Mouse (Mus musculus): ENCODE measurements at regions not wholly inside any gene's neighbourhood (a gene's known extent, or its start where the extent isn't known, plus 50 kb on each side); places are given as distances from the start of the nearest gene placed in this dataset.
"Not testable (repeated sequence)": the region's sequence is repeated elsewhere in the genome, so short reads cannot be mapped to it uniquely, and the experiment has no call there.

DNA sequence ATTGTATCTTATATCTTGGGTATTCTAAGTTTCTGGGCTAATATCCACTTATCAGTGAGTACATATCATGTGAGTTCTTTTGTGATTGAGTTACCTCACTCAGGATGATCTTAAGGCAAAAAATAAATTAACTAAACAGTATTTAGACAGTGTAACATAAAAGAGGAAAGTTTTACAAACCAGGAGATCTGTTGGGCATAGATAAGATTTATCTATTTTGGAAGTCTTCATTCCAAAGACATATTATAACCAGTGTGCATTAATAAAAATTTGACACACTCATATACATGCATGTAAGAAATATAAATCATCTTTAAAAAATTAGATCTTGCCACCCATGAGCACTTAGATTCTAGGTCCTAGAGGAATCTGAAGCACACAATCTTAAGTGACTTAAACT is 343.9 kb upstream of the Fam174a start:
- Histone ChIP-seq H3K9me3 (ENCODE audit: control insufficient read depth, low read length) (no peaks in the 10 kb centered on the region), H3K4me2 (replicated peaks) (no peak overlapping the region), H3K4me3 (replicated peaks; ENCODE audit: low read length) (no peak overlapping the region), H3K27me3 (ENCODE audit: control insufficient read depth, insufficient read depth, low read length) (no peaks in the 10 kb centered on the region), H3K4me1 (replicated peaks; ENCODE audit: control insufficient read depth, insufficient read depth, low read length) (no peaks in the 10 kb centered on the region), H3K27ac (no peak overlapping the region), H3K9ac (no peak overlapping the region), H3K36me3 (replicated peaks; ENCODE audit: control insufficient read depth, insufficient read depth) (no peaks in the 10 kb centered on the region)
- no peak for DNase-seq (ENCODE audit: low spot score)
- no peak for ATAC-seq (ENCODE audit: low FRiP score)

DNA sequence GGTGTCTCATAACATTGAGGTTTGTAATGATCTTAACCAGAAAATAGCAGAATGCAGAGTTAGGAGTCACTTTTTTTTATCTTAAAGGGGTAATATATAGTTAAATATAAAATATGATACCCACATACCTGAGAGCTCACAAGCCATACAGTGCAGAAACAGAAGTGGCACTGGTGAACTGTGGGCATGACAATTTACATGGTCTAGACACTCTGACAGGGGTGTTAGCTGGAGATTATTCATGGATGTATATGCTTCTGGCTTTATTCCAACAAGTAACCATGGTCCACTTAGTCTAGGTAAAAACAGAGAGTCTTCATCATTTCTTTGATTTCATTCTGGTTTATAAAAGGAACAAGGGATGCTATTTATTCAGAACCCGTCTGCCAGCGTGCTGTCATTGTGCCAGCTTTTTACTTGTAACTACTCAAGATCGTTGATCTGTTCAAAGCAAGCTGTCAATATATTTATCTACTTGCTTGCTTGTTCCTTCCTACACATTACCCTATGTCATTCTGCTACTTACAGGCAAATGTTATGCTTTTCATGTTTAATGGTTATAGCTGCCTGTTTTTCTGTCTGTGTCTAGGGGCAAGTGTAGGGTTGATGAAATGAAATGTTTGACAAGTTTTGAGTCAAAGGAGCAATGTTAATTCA is 343.2 kb upstream of the Fam174a start:
- H3K4me1 ChIP-seq (replicated peaks; ENCODE audit: control insufficient read depth, insufficient read depth, low read length), result no peaks in the 10 kb centered on the region
- no peak overlapping the region for H3K9ac ChIP-seq
- 55% methylated on average over 3 of the region's 3 CpGs for WGBS
- H3K36me3 ChIP-seq (replicated peaks; ENCODE audit: control insufficient read depth, insufficient read depth), result no peaks in the 10 kb centered on the region
- H3K4me2 ChIP-seq (replicated peaks), result no peak overlapping the region
- H3K9me3 ChIP-seq (ENCODE audit: control insufficient read depth, low read length), result no peaks in the 10 kb centered on the region
- H3K27me3 ChIP-seq (ENCODE audit: control insufficient read depth, insufficient read depth, low read length), result no peaks in the 10 kb centered on the region
- no peak overlapping the region for H3K4me3 ChIP-seq (replicated peaks; ENCODE audit: low read length)
- ATAC-seq (ENCODE audit: low FRiP score) (no peak), DNase-seq (ENCODE audit: low spot score) (no peak)
- no peak overlapping the region for H3K27ac ChIP-seq

DNA sequence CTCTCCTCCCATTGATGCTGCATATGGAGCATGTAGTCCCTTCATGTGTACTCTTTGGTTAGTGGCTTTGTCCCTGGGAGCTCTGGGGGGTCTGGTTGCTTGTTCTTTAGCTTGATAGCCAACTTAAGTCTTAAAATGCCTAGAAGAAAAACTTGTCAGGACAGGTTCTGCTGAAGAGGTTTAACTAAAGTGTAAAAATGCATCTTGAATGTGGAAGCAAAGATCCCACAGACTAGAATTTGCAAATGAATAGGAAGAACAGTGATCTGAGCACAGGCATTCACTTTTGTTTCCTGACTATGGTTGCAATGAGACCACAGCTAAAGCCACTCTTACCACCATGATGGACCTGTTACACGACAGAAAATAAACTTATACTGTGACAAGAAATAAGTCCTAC is 320.1 kb upstream of the Fam174a start:
- Histone ChIP-seq H3K27ac (no peak overlapping the region), H3K27me3 (ENCODE audit: control insufficient read depth, insufficient read depth, low read length) (no peaks in the 10 kb centered on the region), H3K36me3 (replicated peaks; ENCODE audit: control insufficient read depth, insufficient read depth) (no peaks in the 10 kb centered on the region), H3K9me3 (ENCODE audit: control insufficient read depth, low read length) (no peaks in the 10 kb centered on the region), H3K4me2 (replicated peaks) (no peak overlapping the region), H3K9ac (no peak overlapping the region), H3K4me3 (replicated peaks; ENCODE audit: low read length) (no peak overlapping the region), H3K4me1 (replicated peaks; ENCODE audit: control insufficient read depth, insufficient read depth, low read length) (no peaks in the 10 kb centered on the region)
- ATAC-seq (ENCODE audit: low FRiP score) (no peak), DNase-seq (ENCODE audit: low spot score) (no peak)
- WGBS, result 40% methylated on average over 1 of the region's 1 CpGs

DNA sequence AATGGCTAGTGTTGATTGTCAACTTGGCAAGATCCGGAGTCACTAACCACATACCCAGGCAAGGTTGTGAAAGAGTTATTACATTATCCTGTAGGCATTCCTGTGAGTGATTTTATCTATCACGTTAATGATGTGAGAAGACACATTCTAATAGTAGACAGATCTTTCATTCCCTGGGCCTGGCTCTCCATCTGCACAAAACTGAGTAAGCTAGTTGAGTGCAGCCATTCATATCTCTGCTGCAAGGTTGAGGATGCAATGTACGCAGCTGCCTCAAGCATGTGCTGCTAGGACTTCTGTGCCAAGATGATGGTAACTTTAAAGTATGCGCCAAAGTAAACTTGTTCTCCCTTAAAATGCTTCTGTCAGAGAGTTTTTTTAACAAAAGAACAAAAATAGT is 309.5 kb upstream of the Fam174a start:
- Histone ChIP-seq H3K4me2 (replicated peaks) (no peak overlapping the region), H3K9ac (no peak overlapping the region), H3K4me3 (replicated peaks; ENCODE audit: low read length) (no peak overlapping the region), H3K36me3 (replicated peaks; ENCODE audit: control insufficient read depth, insufficient read depth) (no peaks in the 10 kb centered on the region), H3K27me3 (ENCODE audit: control insufficient read depth, insufficient read depth, low read length) (no peaks in the 10 kb centered on the region), H3K4me1 (replicated peaks; ENCODE audit: control insufficient read depth, insufficient read depth, low read length) (no peaks in the 10 kb centered on the region), H3K27ac (no peak overlapping the region), H3K9me3 (ENCODE audit: control insufficient read depth, low read length) (no peaks in the 10 kb centered on the region)
- WGBS, result 90% methylated on average over 4 of the region's 4 CpGs
- ATAC-seq (ENCODE audit: low FRiP score), result no peak
- DNase-seq (ENCODE audit: low spot score), result no peak

DNA sequence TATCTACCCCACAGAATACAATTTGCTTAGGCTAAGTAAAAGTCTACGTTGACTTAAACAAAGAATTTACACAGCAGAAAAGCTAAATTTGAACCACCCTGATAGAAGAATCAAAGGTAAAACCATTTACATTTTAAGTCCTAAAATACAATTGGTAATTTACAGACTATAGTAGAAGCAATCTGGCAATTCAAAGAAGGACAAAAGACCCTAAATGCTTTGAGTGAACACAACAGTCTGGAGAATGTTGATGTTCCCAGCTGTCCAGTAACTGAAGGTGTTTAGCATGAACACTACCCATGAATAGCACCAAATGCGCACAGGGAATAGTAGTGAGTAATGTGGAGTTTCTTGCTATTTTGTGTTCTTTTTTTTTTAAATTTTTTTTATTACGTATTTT is 282.8 kb upstream of the Fam174a start:
- ATAC-seq (ENCODE audit: low FRiP score) (no peak), DNase-seq (ENCODE audit: low spot score) (no peak)
- Histone ChIP-seq H3K27ac (no peak overlapping the region), H3K4me2 (replicated peaks) (no peak overlapping the region), H3K4me3 (replicated peaks; ENCODE audit: low read length) (no peak overlapping the region), H3K36me3 (replicated peaks; ENCODE audit: control insufficient read depth, insufficient read depth) (no peaks in the 10 kb centered on the region), H3K9ac (no peak overlapping the region), H3K9me3 (ENCODE audit: control insufficient read depth, low read length) (no peaks in the 10 kb centered on the region), H3K4me1 (replicated peaks; ENCODE audit: control insufficient read depth, insufficient read depth, low read length) (no peaks in the 10 kb centered on the region), H3K27me3 (ENCODE audit: control insufficient read depth, insufficient read depth, low read length) (no peaks in the 10 kb centered on the region)
- 90% methylated on average over 3 of the region's 3 CpGs for WGBS

DNA sequence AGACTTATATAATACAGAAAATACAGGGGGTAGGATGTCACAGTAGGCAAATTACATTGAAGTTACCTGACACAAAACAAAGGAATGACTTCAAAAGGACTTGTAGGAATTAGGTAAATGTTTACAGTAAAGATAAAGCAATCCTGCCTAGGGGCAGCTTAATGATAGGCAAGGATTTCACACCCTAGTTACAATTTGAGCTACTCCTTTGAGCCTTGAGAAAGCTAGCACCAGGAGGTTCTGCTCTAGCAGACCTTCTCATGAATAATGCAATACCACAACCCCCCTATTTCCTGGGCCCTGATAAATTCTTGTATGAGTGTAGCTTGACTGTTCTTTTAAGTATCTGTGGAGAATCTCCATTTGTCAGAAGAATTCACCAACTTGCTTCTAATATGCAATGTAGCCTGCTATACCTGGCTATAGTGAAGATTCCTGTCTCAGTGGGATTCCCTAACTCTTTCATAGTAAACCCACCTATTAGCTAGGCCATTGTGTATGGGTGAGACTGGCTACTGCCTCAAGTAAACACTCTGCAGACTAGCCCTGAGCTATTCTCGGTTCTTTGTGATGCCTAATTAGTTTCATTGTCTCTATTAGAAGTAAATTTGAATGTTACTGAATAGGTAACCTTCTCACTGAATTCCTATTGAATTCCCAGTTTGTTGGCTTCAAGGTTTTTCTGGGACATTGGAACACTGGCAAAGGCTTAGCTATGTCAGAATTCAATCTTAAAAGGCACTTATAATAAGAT is 279.6 kb upstream of the Fam174a start:
- not testable (repeated sequence) for H3K27ac ChIP-seq; ATAC-seq (ENCODE audit: low FRiP score); DNase-seq (ENCODE audit: low spot score); H3K9me3 ChIP-seq (ENCODE audit: control insufficient read depth, low read length); H3K4me1 ChIP-seq (replicated peaks; ENCODE audit: control insufficient read depth, insufficient read depth, low read length); H3K4me3 ChIP-seq (replicated peaks; ENCODE audit: low read length); H3K9ac ChIP-seq; H3K27me3 ChIP-seq (ENCODE audit: control insufficient read depth, insufficient read depth, low read length); H3K36me3 ChIP-seq (replicated peaks; ENCODE audit: control insufficient read depth, insufficient read depth); H3K4me2 ChIP-seq (replicated peaks)
- WGBS, result 8% methylated on average over 1 of the region's 1 CpGs

DNA sequence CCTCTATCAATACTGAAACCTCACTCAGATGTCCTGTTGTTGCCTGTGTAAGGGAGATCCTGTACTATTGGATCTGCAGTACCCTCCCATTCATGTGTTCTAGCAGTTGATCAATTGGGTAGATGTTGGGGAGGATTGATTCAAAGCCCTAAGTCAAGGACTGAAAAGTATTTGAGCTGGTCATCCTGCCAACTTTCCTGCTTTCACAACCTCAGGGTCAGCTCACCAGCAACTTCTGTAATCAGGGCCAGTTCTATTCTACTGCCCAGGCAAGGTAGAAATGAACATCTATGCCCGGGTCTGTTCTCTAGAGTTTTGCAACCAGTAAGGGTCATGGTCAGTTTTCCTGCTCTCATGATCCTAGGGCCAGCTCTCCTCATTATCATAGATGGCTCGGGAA is 275.0 kb upstream of the Fam174a start:
- 81% methylated on average over 2 of the region's 2 CpGs for WGBS
- DNase-seq (ENCODE audit: low spot score) (no peak), ATAC-seq (ENCODE audit: low FRiP score) (no peak)
- no peak overlapping the region for H3K27ac ChIP-seq
- H3K9ac ChIP-seq, result no peak overlapping the region
- no peak overlapping the region for H3K4me3 ChIP-seq (replicated peaks; ENCODE audit: low read length)
- no peaks in the 10 kb centered on the region for H3K4me1 ChIP-seq (replicated peaks; ENCODE audit: control insufficient read depth, insufficient read depth, low read length)
- no peaks in the 10 kb centered on the region for H3K9me3 ChIP-seq (ENCODE audit: control insufficient read depth, low read length)
- no peak overlapping the region for H3K4me2 ChIP-seq (replicated peaks)
- no peaks in the 10 kb centered on the region for H3K27me3 ChIP-seq (ENCODE audit: control insufficient read depth, insufficient read depth, low read length)
- no peaks in the 10 kb centered on the region for H3K36me3 ChIP-seq (replicated peaks; ENCODE audit: control insufficient read depth, insufficient read depth)

DNA sequence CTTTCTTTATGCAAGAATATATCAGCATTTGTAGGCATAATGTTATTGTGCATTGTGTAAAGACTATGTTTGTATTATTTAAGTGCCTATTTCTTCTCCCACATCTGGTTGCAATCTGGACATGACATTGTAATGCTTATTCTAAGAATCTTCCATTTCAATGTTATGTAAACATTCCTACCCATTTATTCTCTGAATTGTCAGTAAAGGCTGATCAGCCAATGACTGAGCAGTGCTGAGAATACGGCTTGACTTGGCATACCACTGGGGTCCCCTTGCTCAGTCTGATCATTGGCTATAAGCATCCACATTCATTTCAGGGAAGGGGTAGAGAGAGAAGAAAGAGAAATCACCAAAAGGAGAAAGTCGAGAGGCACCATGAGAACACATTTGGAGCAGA is 273.1 kb upstream of the Fam174a start:
- H3K4me2 ChIP-seq (replicated peaks), result no peak overlapping the region
- no peaks in the 10 kb centered on the region for H3K36me3 ChIP-seq (replicated peaks; ENCODE audit: control insufficient read depth, insufficient read depth)
- no peaks in the 10 kb centered on the region for H3K27me3 ChIP-seq (ENCODE audit: control insufficient read depth, insufficient read depth, low read length)
- no peak for ATAC-seq (ENCODE audit: low FRiP score)
- H3K9me3 ChIP-seq (ENCODE audit: control insufficient read depth, low read length), result no peaks in the 10 kb centered on the region
- no peak overlapping the region for H3K4me3 ChIP-seq (replicated peaks; ENCODE audit: low read length)
- WGBS, result 84% methylated on average over 2 of the region's 2 CpGs
- DNase-seq (ENCODE audit: low spot score), result no peak
- no peak overlapping the region for H3K9ac ChIP-seq
- H3K4me1 ChIP-seq (replicated peaks; ENCODE audit: control insufficient read depth, insufficient read depth, low read length), result no peaks in the 10 kb centered on the region
- no peak overlapping the region for H3K27ac ChIP-seq

DNA sequence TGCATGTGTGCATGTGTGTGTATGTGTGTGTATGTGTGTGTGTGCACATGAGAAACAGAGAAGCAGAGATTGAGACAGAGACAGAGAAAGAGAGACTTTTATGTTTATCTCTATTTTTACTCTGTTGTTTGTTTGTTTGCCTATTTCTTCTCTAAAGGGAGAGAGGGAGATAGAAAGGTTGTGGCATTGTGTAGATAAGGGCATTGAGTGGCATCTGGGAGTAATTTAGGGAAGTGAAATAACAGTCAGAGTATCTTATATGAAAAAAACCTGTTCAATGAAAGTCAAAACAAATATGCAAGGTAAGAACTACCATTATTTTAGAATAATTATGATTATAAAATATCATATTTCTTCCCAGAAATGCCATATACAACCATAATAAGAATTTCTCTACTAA is 270.1 kb upstream of the Fam174a start:
- H3K9me3 ChIP-seq (ENCODE audit: control insufficient read depth, low read length), result no peaks in the 10 kb centered on the region
- H3K27ac ChIP-seq, result no peak overlapping the region
- DNase-seq (ENCODE audit: low spot score) (no peak), ATAC-seq (ENCODE audit: low FRiP score) (no peak)
- no peaks in the 10 kb centered on the region for H3K27me3 ChIP-seq (ENCODE audit: control insufficient read depth, insufficient read depth, low read length)
- H3K4me1 ChIP-seq (replicated peaks; ENCODE audit: control insufficient read depth, insufficient read depth, low read length), result no peaks in the 10 kb centered on the region
- no peak overlapping the region for H3K9ac ChIP-seq
- H3K36me3 ChIP-seq (replicated peaks; ENCODE audit: control insufficient read depth, insufficient read depth), result no peaks in the 10 kb centered on the region
- H3K4me2 ChIP-seq (replicated peaks), result no peak overlapping the region
- no peak overlapping the region for H3K4me3 ChIP-seq (replicated peaks; ENCODE audit: low read length)
